Mouse (Mus musculus) spleen, embryonic (tissue): ENCODE measurements around the gene Plpp4.

ENCODE experiments used
- CTCF ChIA-PET: fragments of 350-600 bp; sonication (Branson Sonifier 250); formaldehyde crosslinking; loops from one replicate; lab custom pipeline; 2022; lab: Charles Lee

The Plpp4 gene

GRCm38 (mm10) chr7:129301622-129302021 lies 44.8 kb downstream of the Plpp4 start:
- CTCF ChIA-PET = no interaction called here

DNA sequence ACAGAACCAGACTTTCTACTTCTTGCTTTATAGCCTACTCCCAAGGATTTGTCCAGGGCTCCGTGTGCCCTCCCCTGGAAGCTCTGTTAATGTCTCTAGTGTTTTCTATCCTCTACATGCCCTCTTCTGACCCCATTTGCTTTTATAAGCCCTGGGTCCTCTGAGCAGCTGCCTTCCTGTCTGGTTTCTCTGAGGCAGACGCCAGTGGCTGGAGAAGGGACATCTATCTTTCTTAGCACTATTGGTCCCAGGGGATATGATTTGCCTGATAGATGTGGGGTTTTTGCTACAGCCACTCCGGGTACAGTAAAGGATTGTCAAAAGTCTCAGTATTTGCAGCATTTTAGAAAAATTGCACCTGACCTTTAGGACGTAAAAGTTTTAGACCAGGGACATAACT lies 46.5 kb downstream of the Plpp4 start:
- CTCF ChIA-PET = no interaction called here

DNA sequence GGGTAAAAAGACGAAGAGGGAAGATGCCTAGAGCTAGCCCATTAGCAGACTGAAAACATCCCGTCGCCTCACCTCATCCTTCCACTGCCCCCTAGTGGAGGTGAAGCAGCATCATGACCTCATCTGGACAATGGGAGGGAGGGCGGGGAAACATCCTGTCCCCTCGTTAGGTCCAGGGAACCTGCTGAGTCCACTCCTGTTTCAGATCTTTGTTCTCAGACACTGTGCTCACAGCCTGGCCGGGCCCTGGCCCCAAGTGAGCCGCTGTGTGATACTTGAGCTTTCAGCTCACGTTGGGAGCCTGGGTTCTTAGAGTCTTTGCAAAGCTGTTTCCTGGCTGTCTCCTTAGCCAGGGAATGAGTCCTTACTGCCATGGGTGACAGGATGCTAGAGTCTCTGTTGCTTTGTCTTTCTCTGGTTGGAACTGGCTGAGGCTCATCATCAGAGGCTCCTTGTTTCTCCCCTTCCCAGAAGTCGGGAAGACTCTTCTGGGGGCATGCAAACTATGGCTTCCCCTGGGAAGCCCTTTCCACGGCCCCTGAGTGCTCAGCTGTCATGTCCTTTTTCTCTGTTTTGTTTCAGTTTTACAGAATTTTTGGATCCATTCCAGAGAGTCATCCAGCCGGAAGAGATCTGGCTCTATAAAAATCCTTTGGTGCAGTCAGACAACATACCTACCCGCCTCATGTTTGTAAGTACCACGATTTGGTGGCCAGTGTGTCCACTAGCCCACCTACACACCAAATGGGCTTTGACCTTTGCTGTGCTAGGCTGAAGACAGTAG lies 50.4 kb downstream of the Plpp4 start:
- CTCF ChIA-PET = no interaction called here

- CTCF ChIA-PET = no interaction called here
Observed at GRCm38 (mm10) chr7:129308661-129309060, 51.8 kb downstream of the Plpp4 start.

DNA sequence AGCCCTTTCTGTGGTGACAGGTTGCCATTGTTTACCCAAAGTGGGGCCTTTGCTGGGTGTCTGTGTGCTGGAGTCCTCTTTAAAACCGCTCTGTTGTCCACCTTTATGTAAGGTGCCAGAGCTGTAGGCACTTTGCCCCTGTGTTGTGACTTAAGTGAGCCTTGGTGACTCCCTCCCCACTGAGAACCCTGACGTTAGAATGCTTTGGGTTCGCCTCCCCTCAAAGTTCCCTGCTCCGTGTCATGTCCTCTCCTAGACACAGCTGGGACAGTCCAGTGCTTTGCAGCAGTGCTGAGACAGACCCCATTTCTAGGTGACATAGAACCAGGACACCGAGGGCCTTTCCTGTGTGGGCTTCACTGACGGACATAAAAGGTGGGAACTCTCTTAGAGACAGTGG lies 55.7 kb downstream of the Plpp4 start:
- CTCF ChIA-PET = no interaction called here

- CTCF ChIA-PET = no interaction called here
Observed at GRCm38 (mm10) chr7:129313969-129314368, 57.1 kb downstream of the Plpp4 start.

DNA sequence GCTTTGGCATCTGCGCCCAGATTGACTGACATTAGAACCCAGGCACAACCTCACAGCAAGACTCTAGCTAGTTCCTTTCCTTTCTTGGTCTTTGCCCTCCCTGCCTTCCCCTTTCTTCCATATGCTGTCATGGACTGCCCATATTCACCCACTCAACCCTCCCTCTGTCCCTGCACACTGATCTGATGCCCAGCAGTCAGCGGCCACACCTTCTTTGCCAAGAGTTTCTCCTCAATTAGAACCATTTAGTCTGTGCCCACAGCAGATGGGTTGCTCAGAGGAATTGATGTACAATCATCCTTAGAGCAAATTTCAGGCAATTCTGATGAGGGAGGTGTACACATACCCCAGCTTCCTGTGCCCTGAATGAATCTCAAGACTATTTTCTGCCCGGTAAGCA lies 83.3 kb downstream of the Plpp4 start:
- CTCF ChIA-PET = no interaction called here

GRCm38 (mm10) chr7:129355561-129355960 lies 98.7 kb downstream of the Plpp4 start:
- CTCF ChIA-PET = no interaction called here

DNA sequence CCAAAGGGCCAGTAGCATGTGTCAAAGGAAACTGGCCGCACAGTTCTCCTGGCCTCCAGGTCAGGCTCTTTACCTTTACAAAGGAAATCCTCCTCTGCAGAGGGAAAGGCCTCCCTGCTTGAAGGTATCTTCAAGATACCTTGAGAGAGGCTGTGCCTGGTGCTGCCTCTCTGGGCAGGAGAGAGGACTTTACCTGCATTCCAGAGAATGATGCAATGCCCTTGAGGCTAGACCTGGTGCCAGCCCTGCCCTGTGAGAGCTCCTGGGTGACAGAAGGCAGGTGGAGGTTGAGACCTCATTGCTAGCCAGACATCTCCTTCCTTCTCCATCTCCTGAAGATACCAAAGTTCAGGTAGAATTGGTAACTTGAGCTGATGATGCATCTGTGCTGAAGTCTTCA lies 118.5 kb downstream of the Plpp4 start:
- CTCF ChIA-PET = no interaction called here

- CTCF ChIA-PET = no interaction called here
Observed at GRCm38 (mm10) chr7:129385149-129385548, 128.3 kb downstream of the Plpp4 start.

- CTCF ChIA-PET = no interaction called here
Observed at GRCm38 (mm10) chr7:129392835-129393489, 136.1 kb downstream of the Plpp4 start.

DNA sequence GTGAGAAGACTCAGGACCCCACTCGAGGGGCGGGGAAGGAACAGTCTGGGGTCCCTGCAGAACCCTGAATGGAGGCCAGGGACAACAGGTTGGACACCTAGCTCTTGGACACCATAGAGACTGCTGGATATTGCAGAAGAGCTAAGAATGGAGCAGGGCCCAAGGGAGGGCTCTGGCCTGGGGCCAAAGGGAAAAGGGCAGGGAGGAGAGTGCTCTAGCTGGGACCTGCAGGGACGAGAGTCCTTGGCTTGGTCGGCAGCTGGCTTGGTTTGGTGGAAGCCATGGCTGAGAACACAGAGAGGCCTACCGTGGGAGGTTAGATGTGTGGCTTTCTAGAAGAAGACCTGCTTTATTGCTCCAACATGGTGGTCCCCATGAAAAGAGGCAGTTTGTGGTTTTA lies 139.7 kb downstream of the Plpp4 start:
- CTCF ChIA-PET = no interaction called here

DNA sequence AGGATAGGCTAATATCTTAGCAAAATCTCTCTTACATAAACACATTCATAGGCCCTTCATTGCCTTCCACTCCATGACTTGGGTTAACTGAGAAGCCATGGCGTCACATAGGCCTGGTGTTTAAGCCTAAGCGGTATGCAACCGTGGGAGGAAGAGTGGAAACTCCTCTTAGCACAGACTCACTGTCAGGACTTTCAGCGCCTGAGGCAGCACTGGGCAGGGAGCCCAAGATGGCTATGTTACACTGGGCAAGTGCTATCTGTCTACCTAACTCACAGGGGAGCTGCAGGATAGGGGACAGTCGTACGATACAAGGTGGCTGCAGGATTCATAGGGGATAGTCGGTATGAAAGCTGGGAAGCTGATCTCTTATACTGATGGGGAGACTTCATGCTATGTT lies 142.2 kb downstream of the Plpp4 start:
- CTCF ChIA-PET = no interaction called here

DNA sequence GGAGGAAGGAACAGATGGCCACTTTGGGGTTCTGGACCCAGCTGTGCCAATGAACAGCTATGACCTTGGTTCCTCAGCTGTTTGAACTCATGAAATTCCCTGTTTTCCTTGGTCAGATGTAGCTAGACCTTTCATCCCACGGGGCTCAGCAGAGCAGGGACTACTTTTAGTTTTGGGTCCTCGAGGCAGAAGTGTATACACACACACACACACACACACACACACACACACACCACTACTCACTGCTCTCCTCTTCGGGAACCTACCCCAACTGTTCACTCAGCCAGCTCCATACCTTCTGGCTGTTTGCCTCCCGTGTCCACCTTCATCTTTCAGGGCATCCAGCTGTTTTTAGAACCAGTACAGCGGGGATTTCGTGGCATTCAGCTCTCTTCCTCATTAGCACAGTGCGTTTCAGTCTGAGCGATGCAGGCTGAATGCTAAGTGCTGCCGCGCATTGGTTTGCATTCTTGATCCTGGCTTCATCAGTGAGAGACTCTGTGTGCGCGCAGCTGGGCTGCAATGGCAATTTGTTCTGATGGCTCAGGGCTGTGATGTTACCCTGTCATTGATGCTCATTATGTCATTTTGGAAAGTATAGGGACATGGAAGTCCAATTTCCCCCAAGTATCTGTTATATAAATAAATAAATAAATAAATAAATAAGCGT lies 146.0 kb downstream of the Plpp4 start:
- CTCF ChIA-PET = no interaction called here

GRCm38 (mm10) chr7:129406069-129406468 lies 149.2 kb downstream of the Plpp4 start:
- CTCF ChIA-PET = no interaction called here

DNA sequence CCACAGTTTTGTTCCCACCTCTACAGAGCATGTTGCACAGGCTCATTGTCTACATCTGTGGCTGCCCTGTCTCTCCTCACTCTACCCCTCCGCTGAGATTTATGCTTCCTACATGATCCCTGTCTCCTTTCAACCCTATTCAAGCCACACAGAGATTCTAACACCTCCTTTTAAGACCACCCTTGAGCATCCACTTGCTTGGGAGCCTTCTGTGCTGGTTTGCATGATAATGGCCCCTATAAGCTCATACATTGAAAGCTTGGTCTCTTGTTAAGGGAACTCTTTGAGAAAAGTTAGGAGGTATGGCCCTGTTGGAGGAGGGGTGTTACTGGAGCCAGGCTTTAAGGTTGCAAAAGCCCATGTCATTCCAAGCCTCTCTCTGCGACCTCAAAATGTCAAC lies 155.9 kb downstream of the Plpp4 start:
- CTCF ChIA-PET = no interaction called here

GRCm38 (mm10) chr7:129415179-129415578 lies 158.3 kb downstream of the Plpp4 start:
- CTCF ChIA-PET = no interaction called here

DNA sequence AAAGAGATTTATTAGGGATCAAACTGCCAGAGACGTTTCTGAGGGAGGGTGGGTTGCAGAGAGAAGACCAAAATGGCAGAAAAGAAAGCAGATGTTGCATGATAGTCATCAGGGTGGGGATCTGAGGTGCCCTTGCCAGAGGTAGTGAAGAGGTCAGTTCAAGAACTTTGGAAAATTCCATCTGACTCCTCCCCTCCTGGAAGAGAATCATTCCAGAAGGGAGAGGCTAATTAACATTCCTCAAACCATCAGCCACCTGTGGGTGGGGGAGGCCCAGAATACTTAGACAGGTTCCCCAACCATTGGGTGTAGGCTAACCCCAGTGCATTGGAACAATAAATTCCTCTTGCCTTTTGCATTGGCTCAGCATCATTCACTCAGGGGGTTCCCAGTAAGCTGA lies 164.3 kb downstream of the Plpp4 start:
- CTCF ChIA-PET = no interaction called here

DNA sequence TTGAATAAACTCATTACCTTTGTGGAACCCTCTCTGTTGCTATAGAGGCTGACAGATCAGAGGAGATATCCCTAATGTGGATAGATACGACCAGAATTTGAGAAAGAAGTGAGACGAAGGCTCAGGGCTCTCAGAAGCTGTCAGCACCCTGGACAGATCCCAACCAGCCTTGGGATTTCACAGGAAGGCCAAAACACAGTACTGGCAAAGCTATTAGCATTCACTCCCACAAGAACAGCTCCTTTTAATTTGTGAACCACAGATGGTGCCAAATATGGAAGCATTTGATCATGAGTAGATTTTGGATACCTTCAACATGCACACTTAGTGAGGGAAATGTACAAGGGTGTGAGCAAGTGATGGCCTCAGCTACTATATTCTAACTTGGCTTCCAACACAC lies 168.7 kb downstream of the Plpp4 start:
- CTCF ChIA-PET = no interaction called here

DNA sequence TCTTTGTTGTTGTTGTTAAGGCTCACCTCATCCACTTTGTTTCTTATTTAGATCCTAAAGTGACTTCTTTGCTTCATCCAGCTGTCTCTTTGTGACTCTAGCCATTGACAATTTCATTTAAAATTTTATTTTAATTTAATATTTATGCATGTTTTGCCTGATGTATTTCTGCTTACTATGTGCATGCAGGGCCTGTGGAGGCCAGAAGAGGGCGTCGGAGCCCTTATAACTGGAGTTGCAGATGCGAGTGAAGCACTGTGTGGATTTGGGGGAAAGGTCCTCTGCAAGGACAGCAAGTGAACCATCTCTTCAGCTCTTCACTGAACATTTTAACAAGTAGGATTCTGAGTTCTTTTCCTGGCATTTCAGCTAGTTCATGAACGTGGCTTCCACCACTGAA lies 172.0 kb downstream of the Plpp4 start:
- CTCF ChIA-PET = no interaction called here

GRCm38 (mm10) chr7:129429903-129430302 lies 173.1 kb downstream of the Plpp4 start:
- CTCF ChIA-PET = no interaction called here
